Mouse (Mus musculus): ENCODE results near the gene Pecam1. TPM values are rescaled to one million over a fixed set of nuclear protein-coding genes. Genes with fewer than 3 reads are reported as not detected.

Gene Pecam1
- total RNA-seq, 1 experiment, result 83.9 TPM

DNA sequence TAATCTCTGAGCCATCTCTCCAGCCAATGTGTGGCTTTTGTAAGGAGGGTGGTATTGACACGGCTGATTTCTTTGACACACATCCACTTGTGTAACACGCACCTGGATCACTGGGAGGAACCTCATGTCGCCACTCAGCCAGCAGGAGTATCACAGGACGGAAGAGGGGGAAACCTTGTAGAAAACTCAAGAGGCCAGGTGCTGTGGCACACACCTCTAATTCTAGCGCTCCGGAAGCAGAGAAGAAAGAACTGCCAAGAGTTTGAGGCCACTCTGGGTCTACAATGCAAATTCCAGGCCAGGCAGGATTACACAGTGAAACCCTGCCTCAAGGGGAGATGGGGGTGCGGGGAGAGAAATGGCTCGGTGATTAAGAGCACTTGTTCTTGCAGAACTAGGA lies 43.3 kb downstream of the Pecam1 start:
- no peak overlapping the region for H3K4me3 ChIP-seq (ENCODE audit: insufficient read depth in 1 of 2, low read depth in 1 of 2, low read length in 2 of 2, poor library complexity in 1 of 2, severe bottlenecking in 1 of 2)
- TF ChIP-seq ZNF384 (IDR thresholded peaks at IDR 0.05; ENCODE audit: low read depth, low read length), result no peak
- TF ChIP-seq MAFK (IDR thresholded peaks at IDR 0.05; ENCODE audit: insufficient read depth, low read depth, low read length), result no peak
- TF ChIP-seq CHD2 (IDR thresholded peaks at IDR 0.05; ENCODE audit: low read depth, low read length), result no peak
- TF ChIP-seq HCFC1 (IDR thresholded peaks at IDR 0.05; ENCODE audit: borderline replicate concordance, insufficient read depth, low read length), result no peak
- TF ChIP-seq ZC3H11A (IDR thresholded peaks at IDR 0.05; ENCODE audit: borderline replicate concordance, low read depth, low read length), result no peak
- in situ Hi-C loops (cut with MboI; ENCODE audit: low sequenced_read_pairs in 2 of 2, unreplicated experiment in 2 of 2), result no loop called here
- H3K9me3 ChIP-seq (ENCODE audit: control insufficient read depth, insufficient read depth, low read depth, low read length), result no peaks in the 10 kb centered on the region
- peaks cover 13% of the 10 kb centered on the region for H3K36me3 ChIP-seq (ENCODE audit: control insufficient read depth, insufficient read depth, low read length, poor library complexity, severe bottlenecking)
- no peak for DNase-seq (ENCODE audit: low read depth, low spot score)
- peaks cover 16 to 41% of the 10 kb centered on the region in 2 experiments for H3K4me1 ChIP-seq (ENCODE audit: control insufficient read depth in 2 of 2, insufficient read depth in 2 of 2, low read length in 2 of 2, poor library complexity in 1 of 2)
- no peak overlapping the region for H3K9ac ChIP-seq (ENCODE audit: insufficient read depth, low read depth, low read length, poor library complexity, severe bottlenecking)
- peak overlapping the region; percentile 50; the same call in 1 of the 2 replicates for H3K27ac ChIP-seq (ENCODE audit: insufficient read depth, low read depth, low read length, poor library complexity, severe bottlenecking)

DNA sequence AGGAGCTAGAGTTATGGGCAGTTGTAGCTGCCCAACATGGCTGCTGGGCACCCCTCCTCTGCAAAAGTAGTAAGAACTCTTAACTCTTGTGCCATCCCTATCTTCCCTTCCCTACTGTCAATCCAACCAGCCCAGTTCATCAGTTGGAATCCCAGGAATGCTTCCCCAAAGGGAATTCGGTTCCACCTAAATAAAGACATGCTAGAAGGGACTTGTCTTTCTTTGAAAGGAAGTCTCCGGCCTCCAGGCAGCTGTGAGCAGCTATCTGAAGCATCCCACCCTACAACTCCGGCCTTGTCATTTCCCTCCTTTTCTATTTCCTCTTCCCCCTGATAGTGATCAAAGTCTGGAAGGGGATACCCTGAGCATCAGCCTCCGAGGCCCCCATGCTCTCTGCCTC lies 44.2 kb downstream of the Pecam1 start:
- DNase-seq (ENCODE audit: low read depth, low spot score), result no peak
- Histone ChIP-seq H3K9me3 (ENCODE audit: control insufficient read depth, insufficient read depth, low read depth, low read length) (no peaks in the 10 kb centered on the region), H3K9ac (ENCODE audit: insufficient read depth, low read depth, low read length, poor library complexity, severe bottlenecking) (no peak overlapping the region), H3K36me3 (ENCODE audit: control insufficient read depth, insufficient read depth, low read length, poor library complexity, severe bottlenecking) (peaks cover 13% of the 10 kb centered on the region), H3K4me1 (ENCODE audit: control insufficient read depth in 2 of 2, insufficient read depth in 2 of 2, low read length in 2 of 2, poor library complexity in 1 of 2) (peaks cover 16 to 47% of the 10 kb centered on the region in 2 experiments), H3K27ac (ENCODE audit: insufficient read depth, low read depth, low read length, poor library complexity, severe bottlenecking) (peak overlapping the region; percentile 61; the same call in 1 of the 2 replicates), H3K4me3 (ENCODE audit: insufficient read depth in 1 of 2, low read depth in 1 of 2, low read length in 2 of 2, poor library complexity in 1 of 2, severe bottlenecking in 1 of 2) (no peak overlapping the region)
- in situ Hi-C loops (cut with MboI; ENCODE audit: low sequenced_read_pairs in 2 of 2, unreplicated experiment in 2 of 2), result no loop called here
- no peak for TF ChIP-seq ZNF384 (IDR thresholded peaks at IDR 0.05; ENCODE audit: low read depth, low read length)
- TF ChIP-seq ZC3H11A (IDR thresholded peaks at IDR 0.05; ENCODE audit: borderline replicate concordance, low read depth, low read length), result no peak
- no peak for TF ChIP-seq MAFK (IDR thresholded peaks at IDR 0.05; ENCODE audit: insufficient read depth, low read depth, low read length)
- TF ChIP-seq HCFC1 (IDR thresholded peaks at IDR 0.05; ENCODE audit: borderline replicate concordance, insufficient read depth, low read length), result no peak
- no peak for TF ChIP-seq CHD2 (IDR thresholded peaks at IDR 0.05; ENCODE audit: low read depth, low read length)

DNA sequence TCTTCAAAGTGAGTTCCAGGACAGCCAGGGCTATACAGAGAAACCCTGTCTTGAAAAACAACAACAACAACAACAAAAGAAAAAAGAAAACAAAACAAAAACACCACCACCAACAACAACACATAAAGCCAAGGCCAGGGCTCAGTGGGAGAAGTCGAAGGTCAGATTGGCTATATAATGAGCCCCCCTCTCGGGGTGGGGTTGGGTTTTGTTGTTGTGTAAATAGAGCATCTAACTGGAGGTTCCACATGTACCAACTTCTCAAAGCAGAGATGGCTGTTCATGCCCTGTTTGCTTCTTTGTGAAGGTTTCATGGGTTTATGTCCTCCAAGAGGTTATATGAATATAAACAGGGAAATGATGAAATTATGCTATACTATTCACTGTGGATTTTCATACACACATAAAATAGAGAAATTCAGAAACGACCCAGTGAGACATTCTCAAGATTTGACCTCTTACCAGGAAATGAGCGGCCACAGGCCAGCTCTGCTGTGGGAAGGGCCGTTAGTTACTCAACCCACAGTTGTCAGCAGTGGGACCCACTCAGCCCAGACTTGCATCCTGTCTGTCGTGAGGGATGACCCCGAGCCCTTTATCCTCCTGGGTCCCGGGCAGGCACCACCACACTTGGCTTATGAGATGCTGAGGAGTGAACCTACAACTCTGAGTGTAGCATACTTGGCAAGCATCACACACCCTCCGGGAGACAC lies 45.9 kb downstream of the Pecam1 start:
- H3K4me3 ChIP-seq (ENCODE audit: insufficient read depth in 1 of 2, low read depth in 1 of 2, low read length in 2 of 2, poor library complexity in 1 of 2, severe bottlenecking in 1 of 2), result no peak overlapping the region
- TF ChIP-seq MAFK (IDR thresholded peaks at IDR 0.05; ENCODE audit: insufficient read depth, low read depth, low read length), result no peak
- no peak for TF ChIP-seq HCFC1 (IDR thresholded peaks at IDR 0.05; ENCODE audit: borderline replicate concordance, insufficient read depth, low read length)
- TF ChIP-seq ZC3H11A (IDR thresholded peaks at IDR 0.05; ENCODE audit: borderline replicate concordance, low read depth, low read length), result no peak
- no peak for TF ChIP-seq CHD2 (IDR thresholded peaks at IDR 0.05; ENCODE audit: low read depth, low read length)
- TF ChIP-seq ZNF384 (IDR thresholded peaks at IDR 0.05; ENCODE audit: low read depth, low read length), result no peak
- peaks cover 12 to 37% of the 10 kb centered on the region in 2 experiments for H3K4me1 ChIP-seq (ENCODE audit: control insufficient read depth in 2 of 2, insufficient read depth in 2 of 2, low read length in 2 of 2, poor library complexity in 1 of 2)
- H3K36me3 ChIP-seq (ENCODE audit: control insufficient read depth, insufficient read depth, low read length, poor library complexity, severe bottlenecking), result peaks cover 12% of the 10 kb centered on the region; the same call in 1 of the 2 replicates
- H3K9me3 ChIP-seq (ENCODE audit: control insufficient read depth, insufficient read depth, low read depth, low read length), result no peaks in the 10 kb centered on the region
- in situ Hi-C loops (cut with MboI; ENCODE audit: low sequenced_read_pairs in 2 of 2, unreplicated experiment in 2 of 2), result no loop called here
- 0 out of 2 replicates have a peak overlapping the region, but pooled peaks have one; percentile 22 for H3K9ac ChIP-seq (ENCODE audit: insufficient read depth, low read depth, low read length, poor library complexity, severe bottlenecking)
- peak overlapping the region; percentile 47; the same call in 1 of the 2 replicates for H3K27ac ChIP-seq (ENCODE audit: insufficient read depth, low read depth, low read length, poor library complexity, severe bottlenecking)
- DNase-seq (ENCODE audit: low read depth, low spot score), result no peak

DNA sequence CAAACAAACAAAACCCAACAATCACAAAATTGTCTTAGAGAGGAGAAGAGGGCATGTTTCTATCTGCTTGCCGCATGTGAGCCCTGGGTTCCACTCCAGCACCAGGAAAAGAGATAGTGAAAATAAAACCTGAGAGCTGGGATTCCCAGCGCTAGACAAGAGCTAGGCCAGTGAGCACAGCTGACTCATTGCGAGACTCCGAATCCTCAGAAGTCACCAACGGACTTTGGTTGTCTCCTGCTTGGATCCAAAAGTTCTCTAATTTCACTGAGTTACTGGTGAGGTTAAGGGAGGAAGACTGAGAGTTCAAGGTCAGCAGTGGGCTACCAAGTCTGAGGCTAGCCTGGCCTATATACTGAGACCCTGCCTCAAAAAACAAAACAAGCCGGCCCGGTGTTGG lies 46.5 kb downstream of the Pecam1 start:
- peaks cover 18% of the 10 kb centered on the region for H3K36me3 ChIP-seq (ENCODE audit: control insufficient read depth, insufficient read depth, low read length, poor library complexity, severe bottlenecking)
- no peak overlapping the region for H3K9ac ChIP-seq (ENCODE audit: insufficient read depth, low read depth, low read length, poor library complexity, severe bottlenecking)
- in situ Hi-C loops (cut with MboI; ENCODE audit: low sequenced_read_pairs in 2 of 2, unreplicated experiment in 2 of 2), result no loop called here
- H3K4me3 ChIP-seq (ENCODE audit: insufficient read depth in 1 of 2, low read depth in 1 of 2, low read length in 2 of 2, poor library complexity in 1 of 2, severe bottlenecking in 1 of 2), result no peak overlapping the region
- H3K4me1 ChIP-seq (ENCODE audit: control insufficient read depth in 2 of 2, insufficient read depth in 2 of 2, low read length in 2 of 2, poor library complexity in 1 of 2), result peaks cover 11 to 31% of the 10 kb centered on the region in 2 experiments
- no peak for TF ChIP-seq MAFK (IDR thresholded peaks at IDR 0.05; ENCODE audit: insufficient read depth, low read depth, low read length)
- no peak overlapping the region; the same call in 1 of the 2 replicates for H3K27ac ChIP-seq (ENCODE audit: insufficient read depth, low read depth, low read length, poor library complexity, severe bottlenecking)
- H3K9me3 ChIP-seq (ENCODE audit: control insufficient read depth, insufficient read depth, low read depth, low read length), result no peaks in the 10 kb centered on the region
- no peak for DNase-seq (ENCODE audit: low read depth, low spot score)
